7 mouse cellular contexts compared by ENCODE assay signal in genomic region chr1:151429316-151429715, GRCm38 (mm10). TPM values are rescaled to one million over a fixed set of nuclear protein-coding genes. Genes with fewer than 3 reads are reported as not detected.
DNase-seq lines count a peak whose midpoint lies in the region; ATAC-seq and TF ChIP-seq lines count a peak whose summit lies in the region.

No protein-coding gene starts in this region.

- peak overlapping the region; percentile 92 for H3K4me3 ChIP-seq in testis, adult 2 months (ENCODE audit: control insufficient read depth, low read depth, low read length)
- H3K4me3 ChIP-seq in liver, embryonic 11.5 days (ENCODE audit: low read depth, low read length) = peak overlapping the region; percentile 83

- H3K27me3 ChIP-seq in testis, adult 2 months (ENCODE audit: control insufficient read depth, insufficient read depth, low read length) = no peaks in the 10 kb centered on the region
- H3K27me3 ChIP-seq in liver, embryonic 11.5 days (replicated peaks; ENCODE audit: control insufficient read depth, insufficient read depth, low read length) = no peaks in the 10 kb centered on the region

- no peak for TF ChIP-seq POLR2A in testis, adult 2 months (IDR thresholded peaks at IDR 0.05; ENCODE audit: control insufficient read depth, low read depth, low read length)

- no peak for ATAC-seq in liver, embryonic 11.5 days (replicated peaks; ENCODE audit: low FRiP score)
- ATAC-seq in frontal cortex, adult (ENCODE audit: low TSS enrichment) = no peak

- H3K9me3 ChIP-seq in liver, embryonic 11.5 days (ENCODE audit: control insufficient read depth, low read length) = no peaks in the 10 kb centered on the region

- no peak for TF ChIP-seq CTCF in testis, adult 2 months (IDR thresholded peaks at IDR 0.05; ENCODE audit: control insufficient read depth, insufficient read depth, insufficient replicate concordance, low read depth, low read length)

- H3K9ac ChIP-seq in liver, embryonic 11.5 days (ENCODE audit: low read depth, low read length) = peak overlapping the region; percentile 96

- DNase-seq in testis, postnatal 14 days (ENCODE audit: low spot score) = no peak
- peak; percentile 5 for DNase-seq in fibroblast of lung, adult 2 months (ENCODE audit: low read depth)
- DNase-seq in liver, embryonic 11.5 days (ENCODE audit: low spot score) = no peak
- DNase-seq in frontal cortex, postnatal 36 days (ENCODE audit: low spot score in 2 of 2) = no peak
- no peak for DNase-seq in frontal cortex, postnatal 10 days (ENCODE audit: low spot score in 2 of 2)

- H3K4me2 ChIP-seq in liver, embryonic 11.5 days = peak overlapping the region; percentile 80

- H3K27ac ChIP-seq in testis, adult 2 months (ENCODE audit: control insufficient read depth, insufficient read depth, low read depth, low read length) = peak overlapping the region; percentile 92
- H3K27ac ChIP-seq in liver, embryonic 11.5 days (ENCODE audit: low read depth, low read length) = peak overlapping the region; percentile 88

- WGBS in liver, embryonic 11.5 days = 41% methylated on average over 9 of the region's 9 CpGs

- no peaks in the 10 kb centered on the region for H3K36me3 ChIP-seq in testis, adult 2 months (ENCODE audit: control insufficient read depth, insufficient read depth, low read length)
- peaks cover 2% of the 10 kb centered on the region; the same call in 1 of the 2 replicates for H3K36me3 ChIP-seq in liver, embryonic 11.5 days (ENCODE audit: control insufficient read depth, insufficient read depth, low read length)

- peaks cover 2% of the 10 kb centered on the region for H3K4me1 ChIP-seq in testis, adult 2 months (ENCODE audit: control insufficient read depth, insufficient read depth, low read length)
- peaks cover 9% of the 10 kb centered on the region for H3K4me1 ChIP-seq in liver, embryonic 11.5 days (replicated peaks; ENCODE audit: control insufficient read depth, insufficient read depth, low read length)

RNA-seq across cellular contexts. Expression of gene Trmt1l, which starts 1.0 kb away (rescaled TPM):
- polyA plus RNA-seq in testis, adult 2 months (2012; rRNA removed) = 14.0 and 14.7 TPM in 2 replicates
- 44.5 and 48.7 TPM in 2 replicates for polyA plus RNA-seq in liver, embryonic 11.5 days (2014; fragmentation: Nextera tagmentation; extraction: Ambion mirVana)

RNA-seq across cellular contexts. Expression of gene Swt1, which starts 1.1 kb away (rescaled TPM):
- polyA plus RNA-seq in testis, adult 2 months (2012; rRNA removed) = 21.2 and 29.0 TPM in 2 replicates
- polyA plus RNA-seq in liver, embryonic 11.5 days (2014; fragmentation: Nextera tagmentation; extraction: Ambion mirVana) = 19.1 and 20.7 TPM in 2 replicates
